Mouse (Mus musculus): Measurements from ENCODE around the gene Skint6. TPM values are rescaled to one million over a fixed set of nuclear protein-coding genes. Genes with fewer than 3 reads are reported as not detected.

Gene Skint6
- polyA plus RNA-seq, 1 experiment: 0.04 TPM

GRCm38 (mm10) chr4:112790646-112791045, 496.1 kb downstream of the Skint6 start:
- Histone ChIP-seq H3K4me3 (ENCODE audit: control insufficient read depth, low read depth, low read length) (no peak overlapping the region), H3K27ac (ENCODE audit: control insufficient read depth, insufficient read depth, low read depth, low read length) (no peak overlapping the region), H3K4me1 (ENCODE audit: control insufficient read depth, insufficient read depth, low read length) (no peaks in the 10 kb centered on the region), H3K36me3 (ENCODE audit: control insufficient read depth, insufficient read depth, low read length) (no peaks in the 10 kb centered on the region), H3K27me3 (ENCODE audit: control insufficient read depth, insufficient read depth, low read length) (no peaks in the 10 kb centered on the region)
- no peak for TF ChIP-seq POLR2A (IDR thresholded peaks at IDR 0.05; ENCODE audit: control insufficient read depth, low read depth, low read length)
- no peak for TF ChIP-seq CTCF (IDR thresholded peaks at IDR 0.05; ENCODE audit: control insufficient read depth, insufficient read depth, insufficient replicate concordance, low read depth, low read length)

GRCm38 (mm10) chr4:112774766-112775165, 512.0 kb downstream of the Skint6 start, which contains the start of gene Skint10:
Gene Skint10, minus strand, starts transcription at chr4:112774866.
- H3K36me3 ChIP-seq (ENCODE audit: control insufficient read depth, insufficient read depth, low read length): no peaks in the 10 kb centered on the region
- H3K27me3 ChIP-seq (ENCODE audit: control insufficient read depth, insufficient read depth, low read length): no peaks in the 10 kb centered on the region
- TF ChIP-seq CTCF (IDR thresholded peaks at IDR 0.05; ENCODE audit: control insufficient read depth, insufficient read depth, insufficient replicate concordance, low read depth, low read length) (no peak), POLR2A (IDR thresholded peaks at IDR 0.05; ENCODE audit: control insufficient read depth, low read depth, low read length) (no peak)
- H3K27ac ChIP-seq (ENCODE audit: control insufficient read depth, insufficient read depth, low read depth, low read length): no peak within 1 kb of the TSS
- H3K4me3 ChIP-seq (ENCODE audit: control insufficient read depth, low read depth, low read length): no peak within 1 kb of the TSS
- no peaks in the 10 kb centered on the region for H3K4me1 ChIP-seq (ENCODE audit: control insufficient read depth, insufficient read depth, low read length)
